ENCODE assay signal across 22 mouse cellular contexts in the genomic region with DNA sequence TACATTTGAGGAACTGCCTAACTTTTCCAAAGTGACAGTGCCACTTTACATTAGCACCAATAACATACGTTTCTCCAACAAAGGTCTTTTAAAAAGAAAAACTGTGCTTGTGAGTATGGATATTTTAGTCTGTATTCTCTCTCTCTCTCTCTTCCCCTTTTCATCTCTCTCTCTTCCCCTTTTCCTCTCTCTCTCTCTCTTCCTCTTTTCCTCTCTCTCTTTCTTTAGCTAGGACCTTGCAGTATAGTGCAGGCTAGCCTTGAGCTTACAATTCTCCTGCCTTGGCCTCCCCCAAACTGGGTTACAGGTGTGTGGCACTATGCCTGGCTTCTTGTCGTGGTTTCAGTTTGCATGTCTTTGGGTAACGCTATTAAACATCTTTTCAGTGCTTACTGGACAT.
"Had no signal": no experiment of that assay in that cellular context is flagged by ENCODE, and none has a peak within 500 bp of the region (broad histone marks: within the 10 kb centered on the region; RNA-seq: fewer than 3 reads in every experiment).

No protein-coding gene starts in this region.

- H3K27ac ChIP-seq: liver, embryonic 15.5 days; lung, embryonic 15.5 days; macrophage; midbrain, embryonic 10.5 days; midbrain, embryonic 13.5 days; neural tube, embryonic 13.5 days; neural tube, embryonic 15.5 days; stomach, embryonic 15.5 days; stomach, postnatal 0 days had no signal

- H3K27me3 ChIP-seq: liver, embryonic 15.5 days; lung, embryonic 15.5 days; midbrain, embryonic 13.5 days; neural tube, embryonic 13.5 days; neural tube, embryonic 15.5 days; stomach, embryonic 15.5 days had no signal

- H3K4me2 ChIP-seq: liver, embryonic 15.5 days; lung, embryonic 15.5 days; midbrain, embryonic 13.5 days; neural tube, embryonic 13.5 days; neural tube, embryonic 15.5 days; stomach, embryonic 15.5 days had no signal

- H3K9ac ChIP-seq: liver, embryonic 15.5 days; liver, postnatal 0 days; lung, embryonic 15.5 days; midbrain, embryonic 13.5 days; neural tube, embryonic 13.5 days; neural tube, embryonic 15.5 days; stomach, embryonic 15.5 days had no signal

- H3K4me1 ChIP-seq: liver, embryonic 15.5 days; lung, embryonic 15.5 days; midbrain, embryonic 10.5 days; midbrain, embryonic 13.5 days; neural tube, embryonic 13.5 days; neural tube, embryonic 15.5 days; stomach, embryonic 15.5 days had no signal

- H3K36me3 ChIP-seq: liver, embryonic 15.5 days; lung, embryonic 15.5 days; midbrain, embryonic 10.5 days; midbrain, embryonic 13.5 days; neural tube, embryonic 13.5 days; neural tube, embryonic 15.5 days; stomach, embryonic 15.5 days had no signal

- DNase-seq: liver, postnatal 0 days; lung, adult 2 months; lung, postnatal 14 days; lung, postnatal 36 days; retina, postnatal 1 day; right cerebral cortex, adult 18-20 months; right cerebral cortex, postnatal 14 days; thymus, adult 2 months; thymus, postnatal 25 days; thymus, postnatal 4 days had no signal

- H3K4me3 ChIP-seq: liver, embryonic 15.5 days; lung, embryonic 15.5 days; midbrain, embryonic 10.5 days; midbrain, embryonic 13.5 days; myocyte; neural tube, embryonic 13.5 days; neural tube, embryonic 15.5 days; stomach, embryonic 15.5 days had no signal

- H3K9me3 ChIP-seq: liver, embryonic 15.5 days; lung, embryonic 15.5 days; midbrain, embryonic 10.5 days; midbrain, embryonic 13.5 days; neural tube, embryonic 13.5 days; neural tube, embryonic 15.5 days; stomach, embryonic 15.5 days had no signal

- ATAC-seq: liver, postnatal 0 days; lung, postnatal 0 days; midbrain, embryonic 13.5 days; midbrain, embryonic 16.5 days had no signal
